Mouse (Mus musculus) embryonic fibroblast, embryonic 13.5 days (primary cell): ENCODE measurements around the gene Dlg1.

Experiments
- CTCF ChIP-seq: IDR thresholded peaks from 2 replicates; pipeline ENCODE4 v1.5.1; 2011; ENCODE audit warnings: mild to moderate bottlenecking, control low read depth, low read length, moderate library complexity, borderline replicate concordance; ENCODE audit not compliant: insufficient read depth
- POLR2A ChIP-seq: IDR thresholded peaks from 2 replicates; pipeline ENCODE4 v1.6.1; 2011; ENCODE audit warnings: low read depth, mild to moderate bottlenecking, control low read depth, low read length, moderate library complexity

GRCm38 (mm10) chr16:31775924-31776323, 112.7 kb downstream of the Dlg1 start:
- TF ChIP-seq POLR2A = no peak
- no peak for TF ChIP-seq CTCF
